Mouse (Mus musculus) lung, adult 2 months (tissue): ENCODE results near the gene Hyal2.

Source experiments
- CTCF ChIP-seq: fragments of 200-500 bp; IDR thresholded peaks from 2 replicates; pipeline ENCODE4 v1.5.1; 2011; ENCODE audit warnings: mild to moderate bottlenecking, low read length, control low read depth; ENCODE audit not compliant: insufficient read depth
- POLR2A ChIP-seq: fragments of 200-500 bp; IDR thresholded peaks from 2 replicates; pipeline ENCODE4 v1.6.1; 2011; ENCODE audit warnings: low read depth, mild to moderate bottlenecking, control low read depth, low read length, borderline replicate concordance; ENCODE audit errors: extremely low read depth

- TF ChIP-seq CTCF (no peak), POLR2A (no peak)
Measured at GRCm38 (mm10) chr9:107583174-107583573, 15.4 kb downstream of the Hyal2 start.
